22 mouse cellular contexts compared by ENCODE assay signal in genomic region chr5:53511426-53511825, GRCm38 (mm10). TPM values are rescaled to one million over a fixed set of nuclear protein-coding genes. Genes with fewer than 3 reads are reported as not detected.
DNase-seq lines count a peak whose midpoint lies in the region; ATAC-seq and TF ChIP-seq lines count a peak whose summit lies in the region.
"Had no signal": no experiment of that assay in that cellular context is flagged by ENCODE, and none has a peak within 500 bp of the region (broad histone marks: within the 10 kb centered on the region; RNA-seq: fewer than 3 reads in every experiment).

No protein-coding gene starts in this region.

- H3K4me1 ChIP-seq in heart, embryonic 12.5 days (replicated peaks) = 0 out of 2 replicates have a peak, but pooled peaks cover 4% of the 10 kb centered on the region
- H3K4me1 ChIP-seq in embryonic fibroblast, embryonic 13.5 days (ENCODE audit: control insufficient read depth, insufficient read depth, low read length) = peaks cover 7% of the 10 kb centered on the region; the same call in 1 of the 2 replicates
- H3K4me1 ChIP-seq in liver, postnatal 0 days (ENCODE audit: insufficient read depth) = peaks cover 7% of the 10 kb centered on the region; the same call in 1 of the 2 replicates
- H3K4me1 ChIP-seq: hindbrain, embryonic 13.5 days; intestine, embryonic 15.5 days; kidney, embryonic 15.5 days; liver, embryonic 13.5 days; neural tube, embryonic 15.5 days had no signal

- H3K27me3 ChIP-seq in heart, embryonic 12.5 days (replicated peaks) = peaks cover 26% of the 10 kb centered on the region
- H3K27me3 ChIP-seq in liver, postnatal 0 days (ENCODE audit: insufficient read depth, low read length) = no peaks in the 10 kb centered on the region
- H3K27me3 ChIP-seq: hindbrain, embryonic 13.5 days; intestine, embryonic 15.5 days; kidney, embryonic 15.5 days; liver, embryonic 13.5 days; neural tube, embryonic 15.5 days had no signal

- H3K9ac ChIP-seq in heart, embryonic 12.5 days = no peak overlapping the region
- no peak overlapping the region for H3K9ac ChIP-seq in liver, postnatal 0 days (replicated peaks)
- H3K9ac ChIP-seq: hindbrain, embryonic 13.5 days; intestine, embryonic 15.5 days; kidney, embryonic 15.5 days; liver, embryonic 13.5 days; neural tube, embryonic 15.5 days had no signal

- H3K4me2 ChIP-seq in heart, embryonic 12.5 days = no peak overlapping the region
- H3K4me2 ChIP-seq in liver, postnatal 0 days (ENCODE audit: low read depth, low read length) = no peak overlapping the region
- H3K4me2 ChIP-seq: hindbrain, embryonic 13.5 days; intestine, embryonic 15.5 days; kidney, embryonic 15.5 days; liver, embryonic 13.5 days; neural tube, embryonic 15.5 days had no signal

- H3K36me3 ChIP-seq in heart, embryonic 12.5 days = no peaks in the 10 kb centered on the region
- no peaks in the 10 kb centered on the region for H3K36me3 ChIP-seq in liver, postnatal 0 days (replicated peaks; ENCODE audit: insufficient read depth, low read length)
- H3K36me3 ChIP-seq: embryonic facial prominence, embryonic 10.5 days; hindbrain, embryonic 13.5 days; intestine, embryonic 15.5 days; kidney, embryonic 15.5 days; liver, embryonic 13.5 days; neural tube, embryonic 15.5 days had no signal

- H3K4me3 ChIP-seq in heart, embryonic 12.5 days = no peak overlapping the region
- no peak overlapping the region for H3K4me3 ChIP-seq in embryonic fibroblast, embryonic 13.5 days (ENCODE audit: insufficient read depth, low read length)
- H3K4me3 ChIP-seq in liver, postnatal 0 days (ENCODE audit: low read depth, low read length) = no peak overlapping the region
- H3K4me3 ChIP-seq: embryonic facial prominence, embryonic 10.5 days; hindbrain, embryonic 13.5 days; intestine, embryonic 15.5 days; kidney, embryonic 15.5 days; liver, embryonic 13.5 days; neural tube, embryonic 15.5 days had no signal

- H3K27ac ChIP-seq in heart, embryonic 12.5 days (ENCODE audit: poor library complexity, severe bottlenecking) = no peak overlapping the region
- peak overlapping the region; percentile 87 for H3K27ac ChIP-seq in embryonic fibroblast, embryonic 13.5 days (ENCODE audit: insufficient read depth, low read length)
- no peak overlapping the region for H3K27ac ChIP-seq in liver, postnatal 0 days (ENCODE audit: low read depth)
- H3K27ac ChIP-seq: embryonic facial prominence, embryonic 10.5 days; hindbrain, embryonic 13.5 days; intestine, embryonic 15.5 days; kidney, embryonic 15.5 days; liver, embryonic 13.5 days; neural tube, embryonic 15.5 days had no signal

- DNase-seq in heart, adult 8-10 months (ENCODE audit: low spot score) = peak; percentile 50
- peak; percentile 92 for DNase-seq in 3T3-L1 (ENCODE audit: low read depth, low spot score)
- peak; percentile 24 for DNase-seq in lung, postnatal 10 days
- no peak for DNase-seq in liver, postnatal 0 days
- DNase-seq in thymus, postnatal 14 days = no peak
- DNase-seq in ovary, postnatal 10 days (ENCODE audit: low spot score) = no peak
- DNase-seq: cerebellum, postnatal 25 days; gastrocnemius, postnatal 25 days; left cerebral cortex, postnatal 4 days; liver, embryonic 13.5 days; retina, postnatal 1 day; spleen, adult 18-20 months; thymus, postnatal 4 days had no signal

- TF ChIP-seq CTCF in embryonic fibroblast, embryonic 13.5 days (IDR thresholded peaks at IDR 0.05; ENCODE audit: borderline replicate concordance, insufficient read depth, low read length) = no peak
- TF ChIP-seq CTCF in liver, postnatal 0 days (IDR thresholded peaks at IDR 0.05; ENCODE audit: low read depth) = no peak

- TF ChIP-seq POLR2A in embryonic fibroblast, embryonic 13.5 days (IDR thresholded peaks at IDR 0.05; ENCODE audit: low read depth, low read length) = no peak

- H3K9me3 ChIP-seq in heart, embryonic 12.5 days (replicated peaks) = no peaks in the 10 kb centered on the region; the same call in 1 of the 2 replicates
- no peaks in the 10 kb centered on the region for H3K9me3 ChIP-seq in liver, postnatal 0 days (ENCODE audit: low read length)
- H3K9me3 ChIP-seq: embryonic facial prominence, embryonic 10.5 days; hindbrain, embryonic 13.5 days; intestine, embryonic 15.5 days; kidney, embryonic 15.5 days; liver, embryonic 13.5 days; neural tube, embryonic 15.5 days had no signal

- no peak for ATAC-seq in heart, embryonic 12.5 days (ENCODE audit: insufficient number of reproducible peaks, low FRiP score)
- no peak for ATAC-seq in liver, postnatal 0 days
- ATAC-seq: CD4-positive, CD25-positive, alpha-beta regulatory T cell, adult 4 months; forebrain, embryonic 16.5 days; intestine, embryonic 15.5 days had no signal

- no peak for TF ChIP-seq EP300 in liver, postnatal 0 days (IDR thresholded peaks at IDR 0.05; ENCODE audit: low read depth)

- WGBS in heart, embryonic 12.5 days = 75% methylated on average over 4 of the region's 4 CpGs
- 54% methylated on average over 4 of the region's 4 CpGs for WGBS in liver, postnatal 0 days (ENCODE audit: insufficient replicate concordance)

RNA-seq across cellular contexts. Expression of gene Rbpj, which starts 45.5 kb away (rescaled TPM):
- 10 to 100 TPM; 23.6 to 26.3 (median 25.9) TPM for total RNA-seq in heart, adult 8-10 months (2022)
- 26.2 and 27.0 TPM in 2 replicates for polyA plus RNA-seq in heart, embryonic 12.5 days (2016; fragmentation: Nextera tagmentation; extraction: Ambion mirVana)
- polyA plus RNA-seq in embryonic fibroblast, embryonic 13.5 days (2011; ENCODE audit: insufficient read length, low read depth, missing spikeins) = 98.7 and 110 TPM in 2 replicates
- polyA plus RNA-seq in liver, postnatal 0 days (2015; fragmentation: Nextera tagmentation; extraction: Ambion mirVana) = 6.1 and 6.4 TPM in 2 replicates

Comparison
In these comparisons a context has a peak if more than half of its experiments do, and no peak if none do; other contexts are left out.
1. DNase-seq: peak in heart, adult 8-10 months (single experiment), 3T3-L1 (single experiment) and lung, postnatal 10 days (single experiment); none in liver, postnatal 0 days (single experiment), thymus, postnatal 14 days (single experiment) and ovary, postnatal 10 days (single experiment).